Mouse (Mus musculus): ENCODE data around the gene Pgap2.
A peak's percentile ranks its signal among the peaks of the same experiment; 100 is the strongest.

Pgap2 gene

DNA sequence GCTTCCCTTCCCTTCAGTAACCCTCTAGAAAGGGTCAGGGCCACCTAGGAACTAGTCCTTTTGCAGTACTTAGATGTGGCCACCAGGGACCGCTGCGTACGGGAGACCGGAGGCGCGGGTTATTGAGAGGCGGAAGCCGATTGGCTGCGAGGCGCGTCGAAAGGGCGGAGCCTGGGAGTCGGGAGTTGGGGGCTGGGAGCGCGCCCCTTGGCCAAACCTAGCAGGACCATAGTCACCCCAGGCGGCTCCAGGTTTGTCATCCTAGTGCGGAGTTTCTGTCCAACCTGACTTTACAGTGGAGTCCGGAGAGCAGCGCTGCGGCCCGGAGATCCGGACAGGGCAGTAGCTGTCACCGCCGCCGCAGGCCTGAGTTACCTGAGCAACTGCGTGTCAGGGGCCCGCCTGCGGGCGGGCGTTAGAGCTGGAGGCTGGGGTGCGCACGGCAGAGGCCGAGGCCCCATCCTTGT, 57.1 kb downstream of the Pgap2 start:
- peak; percentile 96 to 97 for DNase-seq

GRCm38 (mm10) chr7:102267601-102268394, 57.8 kb downstream of the Pgap2 start, which contains the start of gene Stim1:
Gene Stim1, plus strand, starts transcription at chr7:102267806.
- peak in 1 of 2 experiments; percentile 72 for DNase-seq

- DNase-seq, result no peak
Observed at GRCm38 (mm10) chr7:102268395-102268748, 58.4 kb downstream of the Pgap2 start.

- no peak for DNase-seq
Observed at GRCm38 (mm10) chr7:102272422-102272948, 62.5 kb downstream of the Pgap2 start.

GRCm38 (mm10) chr7:102281403-102281802, 71.4 kb downstream of the Pgap2 start:
- no peak for DNase-seq

GRCm38 (mm10) chr7:102282261-102282660, 72.3 kb downstream of the Pgap2 start:
- DNase-seq, result no peak
